Mouse (Mus musculus): ENCODE measurements at regions not wholly inside any gene's neighbourhood (a gene's known extent, or its start where the extent isn't known, plus 50 kb on each side); places are given as distances from the start of the nearest gene placed in this dataset.
A peak's percentile ranks its signal among the peaks of the same experiment; 100 is the strongest.

- no peak for ATAC-seq
These were observed 223.4 kb upstream of the Id2 start for GRCm38 (mm10) chr12:25320262-25320767.

GRCm38 (mm10) chr12:25319846-25320245 lies 222.9 kb upstream of the Id2 start:
- no peak for ATAC-seq

- ATAC-seq = no peak
These were observed 221.2 kb upstream of the Id2 start for GRCm38 (mm10) chr12:25318072-25318671.

- peak; percentile 83 for ATAC-seq
These were observed 219.0 kb upstream of the Id2 start for GRCm38 (mm10) chr12:25315969-25316368.

- ATAC-seq = no peak
These were observed 216.3 kb upstream of the Id2 start for GRCm38 (mm10) chr12:25313212-25313611.

- ATAC-seq = no peak
These were observed 215.4 kb upstream of the Id2 start for GRCm38 (mm10) chr12:25312390-25312789.

GRCm38 (mm10) chr12:25311728-25312127 lies 214.8 kb upstream of the Id2 start:
- ATAC-seq = peak; percentile 70

- no peak for ATAC-seq
These were observed 213.5 kb upstream of the Id2 start for GRCm38 (mm10) chr12:25310293-25310946.

GRCm38 (mm10) chr12:25309234-25309633 lies 212.3 kb upstream of the Id2 start:
- ATAC-seq = no peak

- ATAC-seq = peak; percentile 94
These were observed 209.1 kb upstream of the Id2 start for GRCm38 (mm10) chr12:25305764-25306653.

- ATAC-seq = no peak
These were observed 208.0 kb upstream of the Id2 start for GRCm38 (mm10) chr12:25304820-25305511.

- ATAC-seq = no peak
These were observed 206.6 kb upstream of the Id2 start for GRCm38 (mm10) chr12:25303500-25304050.

- no peak for ATAC-seq
These were observed 204.0 kb upstream of the Id2 start for GRCm38 (mm10) chr12:25300804-25301390.

GRCm38 (mm10) chr12:25299603-25300471 lies 202.9 kb upstream of the Id2 start:
- ATAC-seq = peak; percentile 84

- no peak for ATAC-seq
These were observed 201.8 kb upstream of the Id2 start for GRCm38 (mm10) chr12:25298766-25299165.

- ATAC-seq = no peak
These were observed 201.0 kb upstream of the Id2 start for GRCm38 (mm10) chr12:25297960-25298359.

- ATAC-seq = no peak
These were observed 199.7 kb upstream of the Id2 start for GRCm38 (mm10) chr12:25296648-25297047.

- ATAC-seq = peak; percentile 93
These were observed 197.5 kb upstream of the Id2 start for GRCm38 (mm10) chr12:25294179-25295025.

GRCm38 (mm10) chr12:25293470-25294178 lies 196.7 kb upstream of the Id2 start:
- no peak for ATAC-seq
